Mouse (Mus musculus): ENCODE measurements around the gene Poln. TPM values are rescaled to one million over a fixed set of nuclear protein-coding genes. Genes with fewer than 3 reads are reported as not detected.
A peak's percentile ranks its signal among the peaks of the same experiment; 100 is the strongest.

The Poln gene
- polyA plus RNA-seq, 2 experiments, result 1.3 to 1.7 TPM

- H3K9me3 ChIP-seq (ENCODE audit: control insufficient read depth, low read length), result no peaks in the 10 kb centered on the region
- no peak overlapping the region for H3K4me2 ChIP-seq (replicated peaks; ENCODE audit: low read depth, low read length, severe bottlenecking)
- H3K4me1 ChIP-seq (ENCODE audit: control insufficient read depth, insufficient read depth, low read length), result no peaks in the 10 kb centered on the region
- DNase-seq (ENCODE audit: low spot score) (no peak), ATAC-seq (ENCODE audit: low FRiP score, low read depth) (no peak)
- WGBS, result 75% methylated on average over 2 of the region's 2 CpGs
- no peaks in the 10 kb centered on the region for H3K36me3 ChIP-seq (ENCODE audit: control insufficient read depth, insufficient read depth, low read length)
- H3K4me3 ChIP-seq (replicated peaks; ENCODE audit: low read length), result no peak overlapping the region
- TF ChIP-seq POLR2A (IDR thresholded peaks at IDR 0.05; ENCODE audit: borderline replicate concordance, extremely low read depth, insufficient read depth, insufficient read length), result no peak
- H3K9ac ChIP-seq (ENCODE audit: low read depth, low read length, severe bottlenecking), result no peak overlapping the region
- H3K27ac ChIP-seq (replicated peaks; ENCODE audit: low read depth, low read length), result no peak overlapping the region
- no peaks in the 10 kb centered on the region for H3K27me3 ChIP-seq (ENCODE audit: control insufficient read depth, insufficient read depth, low read length)
Measured at GRCm38 (mm10) chr5:34132731-34133130, 36.5 kb downstream of the Poln start.

GRCm38 (mm10) chr5:34124131-34124530 lies 45.1 kb downstream of the Poln start:
- TF ChIP-seq POLR2A (IDR thresholded peaks at IDR 0.05; ENCODE audit: borderline replicate concordance, extremely low read depth, insufficient read depth, insufficient read length), result no peak
- no peaks in the 10 kb centered on the region for H3K27me3 ChIP-seq (ENCODE audit: control insufficient read depth, insufficient read depth, low read length)
- H3K4me3 ChIP-seq (replicated peaks; ENCODE audit: low read length), result no peak overlapping the region
- no peaks in the 10 kb centered on the region for H3K9me3 ChIP-seq (ENCODE audit: control insufficient read depth, low read length)
- no peak overlapping the region for H3K4me2 ChIP-seq (replicated peaks; ENCODE audit: low read depth, low read length, severe bottlenecking)
- H3K4me1 ChIP-seq (ENCODE audit: control insufficient read depth, insufficient read depth, low read length), result no peaks in the 10 kb centered on the region
- 0% methylated on average over 1 of the region's 1 CpGs for WGBS
- no peak for DNase-seq (ENCODE audit: low spot score)
- H3K27ac ChIP-seq (replicated peaks; ENCODE audit: low read depth, low read length), result no peak overlapping the region
- H3K9ac ChIP-seq (ENCODE audit: low read depth, low read length, severe bottlenecking), result no peak overlapping the region
- ATAC-seq (ENCODE audit: low FRiP score, low read depth), result no peak
- no peaks in the 10 kb centered on the region for H3K36me3 ChIP-seq (ENCODE audit: control insufficient read depth, insufficient read depth, low read length)

GRCm38 (mm10) chr5:34119121-34119856 lies 50.0 kb downstream of the Poln start:
- no peaks in the 10 kb centered on the region for H3K27me3 ChIP-seq (ENCODE audit: control insufficient read depth, insufficient read depth, low read length)
- no peak for ATAC-seq (ENCODE audit: low FRiP score, low read depth)
- H3K4me1 ChIP-seq (ENCODE audit: control insufficient read depth, insufficient read depth, low read length), result no peaks in the 10 kb centered on the region
- H3K9me3 ChIP-seq (ENCODE audit: control insufficient read depth, low read length), result no peaks in the 10 kb centered on the region
- no peak for TF ChIP-seq POLR2A (IDR thresholded peaks at IDR 0.05; ENCODE audit: borderline replicate concordance, extremely low read depth, insufficient read depth, insufficient read length)
- DNase-seq (ENCODE audit: low spot score), result no peak
- no peak overlapping the region for H3K4me2 ChIP-seq (replicated peaks; ENCODE audit: low read depth, low read length, severe bottlenecking)
- H3K9ac ChIP-seq (ENCODE audit: low read depth, low read length, severe bottlenecking), result no peak overlapping the region
- no peak overlapping the region for H3K4me3 ChIP-seq (replicated peaks; ENCODE audit: low read length)
- H3K27ac ChIP-seq (replicated peaks; ENCODE audit: low read depth, low read length), result no peak overlapping the region
- no peaks in the 10 kb centered on the region for H3K36me3 ChIP-seq (ENCODE audit: control insufficient read depth, insufficient read depth, low read length)
- WGBS, result 80% methylated on average over 3 of the region's 3 CpGs

GRCm38 (mm10) chr5:34105681-34106080 lies 63.6 kb downstream of the Poln start:
- Histone ChIP-seq H3K4me3 (replicated peaks; ENCODE audit: low read length) (no peak overlapping the region), H3K36me3 (ENCODE audit: control insufficient read depth, insufficient read depth, low read length) (no peaks in the 10 kb centered on the region), H3K9me3 (ENCODE audit: control insufficient read depth, low read length) (no peaks in the 10 kb centered on the region), H3K27me3 (ENCODE audit: control insufficient read depth, insufficient read depth, low read length) (no peaks in the 10 kb centered on the region), H3K27ac (replicated peaks; ENCODE audit: low read depth, low read length) (no peak overlapping the region), H3K9ac (ENCODE audit: low read depth, low read length, severe bottlenecking) (no peak overlapping the region), H3K4me1 (ENCODE audit: control insufficient read depth, insufficient read depth, low read length) (no peaks in the 10 kb centered on the region), H3K4me2 (replicated peaks; ENCODE audit: low read depth, low read length, severe bottlenecking) (no peak overlapping the region)
- 76% methylated on average over 1 of the region's 1 CpGs for WGBS
- no peak for TF ChIP-seq POLR2A (IDR thresholded peaks at IDR 0.05; ENCODE audit: borderline replicate concordance, extremely low read depth, insufficient read depth, insufficient read length)
- no peak for DNase-seq (ENCODE audit: low spot score)
- ATAC-seq (ENCODE audit: low FRiP score, low read depth), result no peak

- no peak for TF ChIP-seq POLR2A (IDR thresholded peaks at IDR 0.05; ENCODE audit: borderline replicate concordance, extremely low read depth, insufficient read depth, insufficient read length)
- Histone ChIP-seq H3K4me1 (ENCODE audit: control insufficient read depth, insufficient read depth, low read length) (no peaks in the 10 kb centered on the region), H3K36me3 (ENCODE audit: control insufficient read depth, insufficient read depth, low read length) (no peaks in the 10 kb centered on the region), H3K9me3 (ENCODE audit: control insufficient read depth, low read length) (no peaks in the 10 kb centered on the region), H3K4me3 (replicated peaks; ENCODE audit: low read length) (no peak overlapping the region), H3K27me3 (ENCODE audit: control insufficient read depth, insufficient read depth, low read length) (no peaks in the 10 kb centered on the region), H3K4me2 (replicated peaks; ENCODE audit: low read depth, low read length, severe bottlenecking) (no peak overlapping the region), H3K27ac (replicated peaks; ENCODE audit: low read depth, low read length) (no peak overlapping the region), H3K9ac (ENCODE audit: low read depth, low read length, severe bottlenecking) (no peak overlapping the region)
- no peak for ATAC-seq (ENCODE audit: low FRiP score, low read depth)
- DNase-seq (ENCODE audit: low spot score), result peak; percentile 61
- 23% methylated on average over 1 of the region's 1 CpGs for WGBS
Measured at GRCm38 (mm10) chr5:34097333-34097732, 71.9 kb downstream of the Poln start.
